Mouse (Mus musculus): ENCODE data around the gene Marcks. TPM values are rescaled to one million over a fixed set of nuclear protein-coding genes. Genes with fewer than 3 reads are reported as not detected.

The Marcks gene
- 187 and 196 TPM in 2 replicates for polyA plus RNA-seq (2015; fragmentation: Nextera tagmentation; extraction: Ambion mirVana)

GRCm38 (mm10) chr10:37138778-37139442 is at the start of gene Marcks:
Gene Marcks, minus strand, starts transcription at chr10:37138920.
- peaks cover 8% of the 10 kb centered on the region; the same call in 1 of the 2 replicates for H3K36me3 ChIP-seq (ENCODE audit: control insufficient read depth, insufficient read depth, low read length)
- H3K27me3 ChIP-seq (ENCODE audit: control insufficient read depth, insufficient read depth, low read depth, low read length): no peaks in the 10 kb centered on the region
- peak; percentile 68 for ATAC-seq
- H3K9me3 ChIP-seq (replicated peaks; ENCODE audit: control insufficient read depth, low read length, poor library complexity, severe bottlenecking): no peaks in the 10 kb centered on the region
- WGBS: under 1% methylated on average over 39 of the region's 39 CpGs
- H3K27ac ChIP-seq (ENCODE audit: low read length): peak within 1 kb of the TSS; percentile 100
- peak within 1 kb of the TSS; percentile 60 for H3K4me2 ChIP-seq (ENCODE audit: low read length)
- peak within 1 kb of the TSS; percentile 79 for H3K4me3 ChIP-seq (ENCODE audit: low read depth, low read length)
- H3K9ac ChIP-seq (ENCODE audit: low read depth, low read length): peak within 1 kb of the TSS; percentile 99
- H3K4me1 ChIP-seq (ENCODE audit: control insufficient read depth, insufficient read depth, low read length): peaks cover 14% of the 10 kb centered on the region

DNA sequence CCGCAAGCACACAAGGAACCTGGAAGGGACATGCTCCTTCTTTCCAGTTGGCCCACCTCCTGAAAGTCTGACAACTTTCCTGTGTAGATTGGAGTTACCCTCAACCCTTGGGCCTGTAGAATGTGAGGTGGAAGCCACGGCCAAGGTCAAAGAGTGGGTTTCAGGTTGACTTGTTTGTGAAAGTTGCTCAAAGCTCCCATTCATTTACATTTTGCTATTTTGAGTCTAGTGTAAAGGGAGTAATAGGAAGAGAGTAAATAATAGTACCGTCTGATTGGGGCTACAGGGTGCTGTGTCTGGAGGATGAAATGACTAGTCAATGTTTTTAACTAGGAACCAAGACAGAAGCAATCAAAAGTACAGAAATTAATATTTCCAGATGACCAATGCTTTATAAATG is 38.4 kb upstream of the Marcks start:
- 94% methylated on average over 3 of the region's 3 CpGs for WGBS
- Histone ChIP-seq H3K36me3 (ENCODE audit: control insufficient read depth, insufficient read depth, low read length) (no peaks in the 10 kb centered on the region), H3K4me1 (ENCODE audit: control insufficient read depth, insufficient read depth, low read length) (peaks cover 5% of the 10 kb centered on the region), H3K9ac (ENCODE audit: low read depth, low read length) (no peak overlapping the region), H3K4me3 (ENCODE audit: low read depth, low read length) (no peak overlapping the region), H3K27me3 (ENCODE audit: control insufficient read depth, insufficient read depth, low read depth, low read length) (no peaks in the 10 kb centered on the region), H3K9me3 (replicated peaks; ENCODE audit: control insufficient read depth, low read length, poor library complexity, severe bottlenecking) (no peaks in the 10 kb centered on the region), H3K4me2 (ENCODE audit: low read length) (no peak overlapping the region), H3K27ac (ENCODE audit: low read length) (no peak overlapping the region)
- ATAC-seq: no peak

DNA sequence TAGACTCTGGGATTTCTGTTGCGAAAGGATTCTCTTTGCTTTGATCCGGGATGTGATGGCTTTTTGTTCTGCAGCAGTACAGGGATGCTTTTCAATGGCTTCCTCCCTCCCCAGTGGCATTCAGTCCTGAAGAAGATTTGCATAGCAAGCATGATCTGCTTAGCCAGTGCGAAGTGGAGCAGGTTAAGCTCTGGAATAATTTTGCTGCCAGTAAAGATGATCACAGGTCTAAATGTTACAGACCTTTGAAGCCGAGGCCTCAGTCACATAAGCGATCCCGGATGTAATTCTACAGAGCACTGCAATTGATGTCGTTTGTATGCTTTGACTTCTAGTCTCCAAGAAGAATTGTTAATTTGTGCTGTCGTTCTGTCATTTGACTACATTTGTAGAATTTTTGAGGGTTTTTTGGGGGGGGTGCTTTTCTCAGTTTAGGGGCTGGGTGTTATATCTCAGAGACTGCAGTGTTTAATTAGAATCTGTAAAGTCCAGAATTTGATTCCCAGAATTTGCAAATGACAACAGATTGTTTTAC is 33.8 kb upstream of the Marcks start:
- H3K9ac ChIP-seq (ENCODE audit: low read depth, low read length): no peak overlapping the region
- H3K4me3 ChIP-seq (ENCODE audit: low read depth, low read length): no peak overlapping the region
- no peaks in the 10 kb centered on the region for H3K9me3 ChIP-seq (replicated peaks; ENCODE audit: control insufficient read depth, low read length, poor library complexity, severe bottlenecking)
- H3K27ac ChIP-seq (ENCODE audit: low read length): peak overlapping the region; percentile 35
- H3K4me1 ChIP-seq (ENCODE audit: control insufficient read depth, insufficient read depth, low read length): peaks cover 11% of the 10 kb centered on the region
- WGBS: 15% methylated on average over 8 of the region's 8 CpGs
- H3K27me3 ChIP-seq (ENCODE audit: control insufficient read depth, insufficient read depth, low read depth, low read length): no peaks in the 10 kb centered on the region
- H3K36me3 ChIP-seq (ENCODE audit: control insufficient read depth, insufficient read depth, low read length): no peaks in the 10 kb centered on the region
- H3K4me2 ChIP-seq (ENCODE audit: low read length): peak overlapping the region; percentile 29; the same call in 1 of the 2 replicates
- peak; percentile 90 for ATAC-seq

DNA sequence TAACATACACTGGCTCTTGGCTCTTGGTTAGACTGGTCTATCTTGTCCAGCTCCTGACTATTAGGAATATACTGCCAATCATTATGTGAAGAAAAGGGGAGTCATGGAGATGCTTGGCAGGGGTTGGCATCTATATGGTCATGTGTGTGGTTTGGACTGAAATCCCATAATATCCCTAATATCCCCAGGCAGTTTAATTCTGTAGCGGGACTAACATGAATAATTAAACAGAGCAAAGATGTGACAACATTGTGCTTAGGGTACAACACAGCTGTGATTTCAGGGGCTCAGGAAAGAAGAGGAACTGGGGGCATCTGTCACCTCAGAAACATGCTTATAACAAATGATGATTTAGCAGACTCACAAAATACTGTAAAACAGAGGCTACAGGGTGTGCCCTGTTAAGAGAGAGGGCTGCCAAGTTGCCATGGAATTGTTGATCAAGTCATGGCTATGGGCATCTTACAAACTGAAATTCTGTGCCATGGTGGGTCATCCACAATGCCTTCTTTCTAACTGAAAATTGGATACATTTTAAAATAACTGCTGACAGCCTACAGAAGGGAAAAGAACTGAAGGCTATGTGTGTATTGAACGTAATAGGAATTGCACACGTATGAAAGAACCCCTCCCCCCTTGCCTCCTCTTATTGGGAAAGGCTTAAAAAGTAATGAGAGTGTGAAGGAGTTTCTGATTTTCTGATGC is 33.1 kb upstream of the Marcks start:
- no peak overlapping the region for H3K9ac ChIP-seq (ENCODE audit: low read depth, low read length)
- H3K9me3 ChIP-seq (replicated peaks; ENCODE audit: control insufficient read depth, low read length, poor library complexity, severe bottlenecking): no peaks in the 10 kb centered on the region
- no peaks in the 10 kb centered on the region for H3K27me3 ChIP-seq (ENCODE audit: control insufficient read depth, insufficient read depth, low read depth, low read length)
- H3K36me3 ChIP-seq (ENCODE audit: control insufficient read depth, insufficient read depth, low read length): no peaks in the 10 kb centered on the region
- WGBS: 19% methylated on average over 3 of the region's 3 CpGs
- H3K4me2 ChIP-seq (ENCODE audit: low read length): peak overlapping the region; percentile 29; the same call in 1 of the 2 replicates
- H3K4me3 ChIP-seq (ENCODE audit: low read depth, low read length): no peak overlapping the region
- ATAC-seq: peak; percentile 69
- H3K27ac ChIP-seq (ENCODE audit: low read length): peak overlapping the region; percentile 35
- peaks cover 11% of the 10 kb centered on the region for H3K4me1 ChIP-seq (ENCODE audit: control insufficient read depth, insufficient read depth, low read length)

DNA sequence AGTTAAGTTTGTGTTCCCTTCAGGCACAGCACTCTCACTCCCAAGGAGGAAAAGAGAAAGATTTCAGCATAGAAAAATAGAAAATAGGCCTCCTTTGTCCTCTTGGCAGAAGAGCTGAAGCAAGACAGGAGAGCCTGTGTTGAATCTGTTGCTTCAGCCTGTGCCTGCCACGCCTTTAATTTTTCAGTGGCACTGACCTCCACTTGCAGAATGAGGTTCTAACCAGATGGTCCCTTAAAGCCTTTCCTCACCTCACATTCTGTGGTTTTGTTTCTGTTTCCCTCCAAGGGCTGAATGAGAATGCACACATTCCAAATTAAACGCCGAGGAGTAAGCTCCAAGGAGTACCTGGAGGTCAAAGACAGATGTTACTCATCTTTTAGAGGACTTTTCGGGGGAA is 32.2 kb upstream of the Marcks start:
- Histone ChIP-seq H3K9me3 (replicated peaks; ENCODE audit: control insufficient read depth, low read length, poor library complexity, severe bottlenecking) (no peaks in the 10 kb centered on the region), H3K9ac (ENCODE audit: low read depth, low read length) (no peak overlapping the region), H3K4me1 (ENCODE audit: control insufficient read depth, insufficient read depth, low read length) (peaks cover 11% of the 10 kb centered on the region), H3K4me3 (ENCODE audit: low read depth, low read length) (no peak overlapping the region), H3K4me2 (ENCODE audit: low read length) (no peak overlapping the region), H3K27ac (ENCODE audit: low read length) (0 out of 2 replicates have a peak overlapping the region, but pooled peaks have one; percentile 5), H3K36me3 (ENCODE audit: control insufficient read depth, insufficient read depth, low read length) (no peaks in the 10 kb centered on the region), H3K27me3 (ENCODE audit: control insufficient read depth, insufficient read depth, low read depth, low read length) (no peaks in the 10 kb centered on the region)
- WGBS: 74% methylated on average over 4 of the region's 4 CpGs
- no peak for ATAC-seq

DNA sequence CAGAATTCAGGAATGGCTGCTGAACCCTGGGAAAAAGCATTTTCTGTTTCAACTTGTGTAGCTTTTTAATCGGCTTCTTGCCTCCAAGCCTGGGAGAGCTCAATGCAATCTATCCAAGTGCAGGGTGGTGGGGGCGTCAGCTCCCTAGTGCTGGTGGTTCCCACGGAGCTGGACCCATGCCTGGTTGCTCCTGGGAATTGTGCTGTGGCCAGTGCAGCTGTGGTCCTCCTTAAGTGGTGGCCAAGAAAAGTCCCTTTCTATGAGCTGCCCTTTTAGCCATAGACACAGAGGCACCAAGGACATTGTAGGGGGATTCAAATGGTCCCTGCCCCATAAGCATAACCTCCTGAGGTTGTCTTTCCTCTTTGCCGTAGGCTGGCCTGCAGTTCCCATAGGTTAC is 31.7 kb upstream of the Marcks start:
- no peaks in the 10 kb centered on the region for H3K9me3 ChIP-seq (replicated peaks; ENCODE audit: control insufficient read depth, low read length, poor library complexity, severe bottlenecking)
- peaks cover 11% of the 10 kb centered on the region for H3K4me1 ChIP-seq (ENCODE audit: control insufficient read depth, insufficient read depth, low read length)
- no peaks in the 10 kb centered on the region for H3K36me3 ChIP-seq (ENCODE audit: control insufficient read depth, insufficient read depth, low read length)
- no peak overlapping the region for H3K9ac ChIP-seq (ENCODE audit: low read depth, low read length)
- 0 out of 2 replicates have a peak overlapping the region, but pooled peaks have one; percentile 5 for H3K27ac ChIP-seq (ENCODE audit: low read length)
- ATAC-seq: peak; percentile 59; the same call in 1 of the 2 replicates
- no peak overlapping the region for H3K4me3 ChIP-seq (ENCODE audit: low read depth, low read length)
- H3K4me2 ChIP-seq (ENCODE audit: low read length): no peak overlapping the region
- H3K27me3 ChIP-seq (ENCODE audit: control insufficient read depth, insufficient read depth, low read depth, low read length): no peaks in the 10 kb centered on the region
- WGBS: 70% methylated on average over 4 of the region's 4 CpGs

DNA sequence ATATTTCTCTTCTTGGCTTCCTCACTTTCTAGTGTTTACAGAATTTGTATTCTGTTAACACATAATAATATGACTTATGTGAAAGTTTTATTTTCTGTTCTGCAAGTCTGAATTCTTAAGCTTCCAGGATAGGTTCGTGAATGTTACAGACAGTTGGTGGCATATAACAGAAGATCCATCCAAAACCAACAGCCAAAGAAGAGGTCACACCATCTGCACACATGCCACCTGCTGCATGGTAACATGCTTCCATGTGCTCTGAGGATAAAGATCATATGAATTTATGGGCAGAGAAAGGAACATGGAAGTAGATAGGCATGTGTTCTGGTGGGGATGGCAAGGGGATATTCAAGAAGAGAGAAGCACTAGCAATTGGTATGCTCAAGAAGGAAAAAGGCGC is 28.8 kb upstream of the Marcks start:
- Histone ChIP-seq H3K4me2 (ENCODE audit: low read length) (no peak overlapping the region), H3K27me3 (ENCODE audit: control insufficient read depth, insufficient read depth, low read depth, low read length) (no peaks in the 10 kb centered on the region), H3K36me3 (ENCODE audit: control insufficient read depth, insufficient read depth, low read length) (no peaks in the 10 kb centered on the region), H3K9me3 (replicated peaks; ENCODE audit: control insufficient read depth, low read length, poor library complexity, severe bottlenecking) (no peaks in the 10 kb centered on the region), H3K27ac (ENCODE audit: low read length) (no peak overlapping the region), H3K9ac (ENCODE audit: low read depth, low read length) (no peak overlapping the region), H3K4me1 (ENCODE audit: control insufficient read depth, insufficient read depth, low read length) (peaks cover 9% of the 10 kb centered on the region), H3K4me3 (ENCODE audit: low read depth, low read length) (no peak overlapping the region)
- 93% methylated on average over 2 of the region's 2 CpGs for WGBS
- ATAC-seq: no peak

- no peak for ATAC-seq
- no peaks in the 10 kb centered on the region for H3K36me3 ChIP-seq (ENCODE audit: control insufficient read depth, insufficient read depth, low read length)
- no peak overlapping the region for H3K27ac ChIP-seq (ENCODE audit: low read length)
- no peak overlapping the region for H3K4me2 ChIP-seq (ENCODE audit: low read length)
- H3K27me3 ChIP-seq (ENCODE audit: control insufficient read depth, insufficient read depth, low read depth, low read length): no peaks in the 10 kb centered on the region
- H3K4me3 ChIP-seq (ENCODE audit: low read depth, low read length): no peak overlapping the region
- no peak overlapping the region for H3K9ac ChIP-seq (ENCODE audit: low read depth, low read length)
- H3K4me1 ChIP-seq (ENCODE audit: control insufficient read depth, insufficient read depth, low read length): no peaks in the 10 kb centered on the region
- no peaks in the 10 kb centered on the region for H3K9me3 ChIP-seq (replicated peaks; ENCODE audit: control insufficient read depth, low read length, poor library complexity, severe bottlenecking)
- 88% methylated on average over 3 of the region's 3 CpGs for WGBS
Measured at GRCm38 (mm10) chr10:37159731-37160130, 21.0 kb upstream of the Marcks start.

DNA sequence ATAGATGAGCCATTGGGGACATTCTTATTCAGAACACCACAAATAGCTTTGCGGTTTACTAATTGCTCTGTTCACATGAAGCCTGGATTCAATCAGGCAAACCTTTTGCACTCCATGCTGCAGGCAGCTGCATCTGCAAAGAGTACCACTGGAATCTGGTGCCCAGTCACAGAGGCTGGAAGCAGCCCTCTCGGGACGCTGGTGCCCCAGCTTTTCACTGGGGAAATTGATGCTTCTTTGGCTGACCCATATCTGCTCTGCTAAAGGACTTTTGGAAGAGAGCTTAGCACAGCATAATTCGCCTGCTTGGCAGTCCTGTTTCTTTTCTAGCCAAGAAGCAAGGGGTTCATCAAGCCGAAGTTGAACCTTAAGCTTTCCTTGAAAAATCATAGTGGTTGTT is 18.4 kb upstream of the Marcks start:
- no peak overlapping the region for H3K4me2 ChIP-seq (ENCODE audit: low read length)
- H3K27ac ChIP-seq (ENCODE audit: low read length): no peak overlapping the region
- H3K9me3 ChIP-seq (replicated peaks; ENCODE audit: control insufficient read depth, low read length, poor library complexity, severe bottlenecking): no peaks in the 10 kb centered on the region
- no peak for ATAC-seq
- no peaks in the 10 kb centered on the region for H3K27me3 ChIP-seq (ENCODE audit: control insufficient read depth, insufficient read depth, low read depth, low read length)
- no peak overlapping the region for H3K4me3 ChIP-seq (ENCODE audit: low read depth, low read length)
- H3K9ac ChIP-seq (ENCODE audit: low read depth, low read length): no peak overlapping the region
- 89% methylated on average over 5 of the region's 5 CpGs for WGBS
- H3K36me3 ChIP-seq (ENCODE audit: control insufficient read depth, insufficient read depth, low read length): no peaks in the 10 kb centered on the region
- no peaks in the 10 kb centered on the region for H3K4me1 ChIP-seq (ENCODE audit: control insufficient read depth, insufficient read depth, low read length)

Data from midbrain, embryonic 16.5 days (tissue).